Mouse (Mus musculus) testis, postnatal 10 days (tissue): Measurements from ENCODE around the gene Cntrl.

Source experiments
- DNase-seq: peaks from one replicate; pipeline ENCODE4 v3.0.0; 2021; ENCODE audit warnings: low spot score

The Cntrl gene

DNA sequence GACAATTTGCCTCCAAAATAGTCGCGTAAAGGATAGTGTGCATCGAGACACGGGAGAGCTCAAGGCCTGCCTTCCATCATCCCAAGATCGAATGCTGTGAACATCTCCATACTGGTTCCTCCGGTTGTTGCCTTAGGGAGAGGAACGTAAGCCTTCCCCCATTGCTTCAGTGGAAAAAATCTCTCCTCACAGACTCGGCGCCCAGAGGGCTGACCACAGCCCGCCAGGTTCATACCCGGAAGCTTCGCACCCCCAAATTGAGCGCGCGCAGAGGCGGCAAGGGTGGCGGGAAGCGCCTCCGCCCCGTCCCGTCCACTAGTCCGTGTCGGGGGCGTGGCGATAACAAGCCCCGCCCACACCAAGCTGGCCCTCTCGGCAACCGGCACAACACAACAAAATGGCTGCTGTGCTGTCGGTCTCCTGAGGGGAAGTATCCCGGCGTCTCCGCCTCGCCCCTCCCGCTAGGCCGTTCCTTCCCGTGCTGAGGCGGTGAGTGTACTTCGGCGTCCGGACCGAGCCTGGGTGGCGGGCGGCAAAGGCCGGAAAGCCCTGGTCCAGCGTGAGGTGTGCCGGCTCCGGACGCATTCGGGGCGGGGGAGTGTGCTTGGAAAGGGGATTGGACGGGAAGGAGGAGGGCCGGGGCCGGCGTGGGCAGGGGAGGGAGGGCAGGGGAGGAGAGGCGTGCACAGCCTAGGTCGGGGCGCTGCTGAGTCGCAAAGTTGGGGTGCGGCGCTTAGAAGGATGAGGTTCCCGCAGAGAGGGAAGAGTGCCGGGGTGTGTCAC, at the start of gene Cntrl:
Gene Cntrl, plus strand, starts transcription at position 352 of the 783 bp plus-strand sequence.
- DNase-seq, result peak; percentile 98

- no peak for DNase-seq
Observed at GRCm38 (mm10) chr2:35060256-35060655, 49.0 kb upstream of the Cntrl start.

- DNase-seq, result no peak
Observed at GRCm38 (mm10) chr2:35060897-35061296, 48.4 kb upstream of the Cntrl start.

DNA sequence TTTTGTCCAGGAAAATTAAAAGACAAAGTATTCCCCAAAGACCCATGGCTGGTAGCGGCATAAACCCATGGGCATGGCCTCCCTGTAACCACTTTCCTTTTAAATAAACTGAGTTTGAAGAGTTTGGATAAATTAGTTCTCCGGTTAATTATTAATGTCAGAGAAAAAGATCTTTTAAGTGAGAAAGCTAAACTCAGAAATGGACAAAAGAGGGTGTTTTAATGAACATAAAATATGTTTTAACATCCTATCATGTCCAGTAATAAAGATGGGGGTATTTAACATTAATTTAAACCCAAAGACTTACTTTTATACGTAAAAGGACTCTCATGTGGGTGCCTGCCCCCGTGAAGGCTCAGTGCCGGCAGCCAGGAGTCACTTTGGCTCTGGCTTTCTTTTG, 48.0 kb upstream of the Cntrl start, which contains the start of gene Hc:
Gene Hc, minus strand, starts transcription at position 101 of the 400 bp plus-strand sequence.
- no peak for DNase-seq

GRCm38 (mm10) chr2:35063333-35064030, 45.8 kb upstream of the Cntrl start:
- DNase-seq, result no peak

- no peak for DNase-seq
Observed at GRCm38 (mm10) chr2:35066525-35067082, 42.7 kb upstream of the Cntrl start.

GRCm38 (mm10) chr2:35067117-35067516, 42.2 kb upstream of the Cntrl start:
- no peak for DNase-seq

- DNase-seq, result no peak
Observed at GRCm38 (mm10) chr2:35069124-35069523, 40.2 kb upstream of the Cntrl start.

DNA sequence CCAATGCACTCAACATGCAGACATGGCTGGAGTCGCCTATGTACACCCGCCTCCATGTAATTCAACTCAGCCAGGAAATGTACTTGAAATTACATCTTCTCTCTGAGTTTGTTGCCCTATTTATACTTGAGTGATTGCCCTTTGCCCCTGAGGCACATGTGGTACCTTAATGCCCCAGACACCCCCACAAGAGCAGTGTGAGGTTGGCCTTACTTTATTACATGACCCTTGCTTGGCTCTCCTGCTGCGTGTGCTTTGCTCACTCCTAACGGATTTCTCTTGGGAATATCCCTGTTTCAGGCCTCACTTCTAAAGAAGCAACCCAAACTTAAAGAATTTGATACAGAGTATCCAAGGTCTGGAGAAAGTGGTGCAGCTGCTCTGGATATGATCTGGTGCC, 39.0 kb upstream of the Cntrl start:
- no peak for DNase-seq

DNA sequence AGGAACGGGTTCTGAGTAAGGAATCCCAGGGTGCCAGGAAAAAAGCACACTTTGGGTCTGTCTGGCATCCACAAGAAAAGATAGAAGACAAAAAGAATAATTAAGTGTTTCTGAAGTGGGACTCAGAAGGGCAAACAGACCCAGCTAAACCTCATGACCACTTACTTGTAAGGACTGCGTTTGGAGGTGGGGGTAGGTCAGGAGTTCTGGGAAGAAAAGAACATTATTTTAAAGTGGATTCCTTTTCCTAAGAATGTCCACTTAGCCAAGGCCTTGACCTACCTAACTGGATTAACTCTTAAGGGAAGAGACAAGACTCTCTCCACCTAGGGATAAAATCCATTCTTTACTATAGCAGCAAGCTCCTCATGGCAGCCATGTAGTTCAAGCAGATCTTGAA, 36.7 kb upstream of the Cntrl start:
- no peak for DNase-seq

DNA sequence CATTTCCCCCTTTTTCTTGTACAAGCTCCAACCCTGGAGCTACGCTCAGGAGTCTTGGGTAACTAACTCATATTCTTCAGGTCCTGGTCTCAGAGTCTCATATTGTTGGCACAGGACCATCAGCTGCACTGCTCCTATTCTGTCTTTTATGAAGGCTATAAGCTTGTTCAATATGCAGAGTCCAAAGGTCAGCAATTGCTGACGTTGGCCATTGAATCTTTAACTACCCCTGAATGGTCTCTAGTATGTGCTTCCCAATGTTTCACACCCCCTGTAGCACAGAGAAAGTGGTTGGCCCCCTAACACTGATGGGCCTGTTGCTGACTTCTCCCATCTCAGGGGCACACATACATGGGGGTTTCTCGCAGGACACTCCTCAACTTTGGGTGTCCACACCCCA, 35.0 kb upstream of the Cntrl start:
- DNase-seq, result no peak

DNA sequence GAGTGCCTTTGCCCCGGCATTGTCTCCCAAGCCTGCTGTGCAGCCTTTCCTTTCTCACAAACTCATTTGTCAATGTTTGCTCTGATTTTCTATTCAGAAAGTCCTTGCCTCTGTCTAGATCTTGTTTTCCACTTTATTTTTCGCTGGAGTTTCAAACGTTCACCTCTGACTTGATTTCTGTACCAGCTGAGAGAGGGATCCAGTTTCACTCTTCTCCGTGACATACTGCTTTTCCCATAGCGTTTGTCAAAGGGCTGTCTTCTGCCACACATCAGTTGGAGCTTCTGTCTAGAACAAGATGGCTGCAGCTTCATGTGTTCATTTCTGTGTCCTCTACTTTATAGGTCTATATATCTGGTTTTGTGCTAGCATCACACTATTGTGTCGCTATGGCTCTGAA, 30.1 kb upstream of the Cntrl start:
- DNase-seq, result no peak

GRCm38 (mm10) chr2:35087418-35087817, 21.9 kb upstream of the Cntrl start:
- no peak for DNase-seq

GRCm38 (mm10) chr2:35100529-35100928, 8.8 kb upstream of the Cntrl start:
- no peak for DNase-seq

- DNase-seq, result no peak
Observed at GRCm38 (mm10) chr2:35101443-35101842, 7.8 kb upstream of the Cntrl start, which contains the start of gene AI182371. Gene AI182371, minus strand, starts transcription at chr2:35101543.

GRCm38 (mm10) chr2:35102777-35103176, 6.5 kb upstream of the Cntrl start:
- DNase-seq, result no peak

DNA sequence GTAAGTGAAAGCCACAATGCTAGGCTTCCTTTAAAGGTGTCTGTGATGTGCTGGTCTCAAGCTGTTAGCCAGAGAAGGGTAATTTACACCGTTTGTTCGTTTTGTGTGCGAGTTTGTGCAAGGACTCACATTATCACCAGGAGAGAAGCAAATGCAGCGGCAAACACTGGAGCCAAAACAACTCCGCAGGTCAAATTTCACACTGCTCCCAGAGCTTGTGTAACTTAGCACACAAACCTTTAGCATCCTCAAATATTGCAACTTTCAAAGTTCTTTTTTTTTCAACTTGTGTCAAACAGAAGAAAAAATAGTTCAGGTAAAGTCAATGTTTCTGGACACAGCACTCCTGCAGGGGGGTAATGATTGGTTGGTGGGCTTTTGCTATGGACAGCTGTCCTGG, 5.7 kb upstream of the Cntrl start:
- no peak for DNase-seq

DNA sequence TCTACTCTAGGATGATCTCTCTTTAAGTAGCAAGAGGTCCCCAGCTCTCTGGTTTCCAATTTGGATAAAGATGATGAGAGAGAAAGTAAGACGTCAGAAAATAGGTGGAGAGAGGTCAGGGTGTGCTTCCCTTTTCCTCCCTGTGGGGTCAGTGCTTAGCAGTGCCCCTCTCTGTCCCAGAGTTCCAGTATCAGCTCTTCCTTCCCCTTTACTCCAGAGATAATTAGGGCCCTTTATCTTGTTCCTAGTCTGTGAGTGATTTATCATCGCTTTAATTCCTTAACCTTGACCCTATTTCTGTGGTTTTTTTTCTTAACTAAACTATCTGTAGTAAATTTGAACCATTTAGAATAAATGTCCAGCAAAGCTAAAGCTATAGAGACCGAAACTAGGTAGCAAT, 4.4 kb upstream of the Cntrl start:
- DNase-seq, result no peak

- DNase-seq, result peak; percentile 48
Observed at GRCm38 (mm10) chr2:35107984-35108635, 1.2 kb upstream of the Cntrl start.

DNA sequence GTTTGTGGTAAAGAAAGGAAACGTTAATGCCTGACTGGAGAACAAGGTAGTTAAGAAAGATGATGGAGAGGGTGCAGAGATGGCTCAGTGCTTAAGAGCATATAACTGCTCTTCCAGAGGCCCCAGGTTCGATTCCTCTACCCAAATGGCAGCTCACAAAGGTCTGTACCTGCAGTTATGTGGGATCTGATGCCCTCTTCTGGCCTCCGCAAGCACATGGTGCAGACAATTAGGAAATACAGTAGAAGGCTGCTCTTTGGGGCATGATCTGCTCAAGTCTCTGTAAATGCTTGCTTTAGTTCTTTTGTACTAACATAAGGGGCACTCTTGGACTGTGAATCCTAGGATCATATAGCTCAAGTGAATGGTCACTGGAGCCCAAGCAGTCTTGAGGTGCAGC, 580 bp upstream of the Cntrl start:
- DNase-seq, result peak; percentile 48

GRCm38 (mm10) chr2:35109924-35110304, 622 bp downstream of the Cntrl start:
- DNase-seq, result no peak

- no peak for DNase-seq
Observed at GRCm38 (mm10) chr2:35110521-35110920, 1.2 kb downstream of the Cntrl start.

DNA sequence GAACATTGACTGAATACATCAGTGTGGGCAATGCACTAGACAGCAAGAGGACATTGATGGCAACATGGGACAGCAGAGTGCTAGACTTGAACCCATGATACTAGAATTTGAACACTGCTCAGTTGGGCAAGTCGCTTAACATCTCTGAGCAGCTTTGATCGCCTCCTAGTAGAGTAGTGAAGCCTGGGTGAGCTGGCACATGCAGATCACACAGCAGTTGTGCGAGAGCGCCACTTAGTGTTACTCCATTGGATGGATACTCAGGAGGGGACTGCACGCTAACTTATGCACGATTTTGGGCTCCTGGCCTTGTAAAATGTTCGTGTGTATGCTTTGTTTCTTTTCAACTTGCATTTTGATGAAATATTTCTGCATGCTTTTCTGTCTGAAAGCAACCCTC, 15.4 kb downstream of the Cntrl start:
- DNase-seq, result no peak
